Comparison of ENCODE assay signal across 9 mouse cellular contexts in the genomic region with DNA sequence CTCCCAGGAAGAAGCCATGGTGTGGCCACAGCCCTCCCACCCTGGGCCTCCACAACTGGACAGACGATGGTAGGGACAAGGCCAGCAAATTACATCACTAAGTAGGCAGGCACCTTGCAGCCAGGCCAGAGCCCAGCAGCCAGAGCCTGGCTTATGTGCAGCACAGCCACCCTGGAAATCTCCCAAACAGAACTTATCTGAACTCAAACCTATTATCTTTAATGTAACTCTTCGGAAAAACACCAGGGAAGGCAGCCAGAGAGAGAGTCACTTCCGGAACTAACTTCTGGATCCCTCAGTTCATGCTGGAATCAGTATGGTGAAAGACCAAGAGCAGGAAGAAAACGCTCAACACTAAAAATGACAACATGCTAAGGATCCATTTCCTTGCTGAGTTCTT. TPM values are rescaled to one million over a fixed set of nuclear protein-coding genes. Genes with fewer than 3 reads are reported as not detected.
A peak's percentile ranks its signal among the peaks of the same experiment; 100 is the strongest.
DNase-seq lines count a peak whose midpoint lies in the region; ATAC-seq and TF ChIP-seq lines count a peak whose summit lies in the region.
"Had no signal": no experiment of that assay in that cellular context is flagged by ENCODE, and none has a peak within 500 bp of the region (broad histone marks: within the 10 kb centered on the region; RNA-seq: fewer than 3 reads in every experiment).

No protein-coding gene starts in this region.

- no peak for TF ChIP-seq POLR2A in heart, adult 2 months (IDR thresholded peaks at IDR 0.05; ENCODE audit: insufficient read depth, low read depth, low read length)

- H3K9ac ChIP-seq in midbrain, embryonic 16.5 days (ENCODE audit: low read depth, low read length), result no peak overlapping the region
- no peak overlapping the region for H3K9ac ChIP-seq in heart, adult 2 months (ENCODE audit: low read depth, low read length)
- H3K9ac ChIP-seq in midbrain, postnatal 0 days (replicated peaks; ENCODE audit: low read length, poor library complexity, severe bottlenecking), result no peak overlapping the region

- H3K4me1 ChIP-seq in midbrain, embryonic 10.5 days, result peaks cover 53% of the 10 kb centered on the region
- H3K4me1 ChIP-seq in midbrain, embryonic 16.5 days (ENCODE audit: control insufficient read depth, insufficient read depth, low read length), result peaks cover 17% of the 10 kb centered on the region
- peaks cover 6% of the 10 kb centered on the region for H3K4me1 ChIP-seq in heart, adult 2 months (ENCODE audit: control insufficient read depth, insufficient read depth, low read length)
- no peaks in the 10 kb centered on the region for H3K4me1 ChIP-seq in midbrain, postnatal 0 days (ENCODE audit: insufficient read depth, low read length)

- WGBS in midbrain, embryonic 10.5 days, result 82% methylated on average over 4 of the region's 4 CpGs
- WGBS in midbrain, embryonic 16.5 days, result 82% methylated on average over 4 of the region's 4 CpGs
- 18% methylated on average over 4 of the region's 4 CpGs for WGBS in heart, adult 2 months
- 76% methylated on average over 4 of the region's 4 CpGs for WGBS in midbrain, postnatal 0 days

- no peak overlapping the region for H3K4me2 ChIP-seq in midbrain, embryonic 16.5 days (ENCODE audit: low read length)
- no peak overlapping the region for H3K4me2 ChIP-seq in midbrain, postnatal 0 days (ENCODE audit: low read depth, low read length, poor library complexity, severe bottlenecking)

- intact Hi-C loops in heart, adult 2 months (cut with DNase I), result no loop called here

- no peaks in the 10 kb centered on the region for H3K27me3 ChIP-seq in midbrain, embryonic 10.5 days (ENCODE audit: low read depth, poor library complexity, severe bottlenecking)
- H3K27me3 ChIP-seq in midbrain, embryonic 16.5 days (ENCODE audit: control insufficient read depth, insufficient read depth, low read depth, low read length), result no peaks in the 10 kb centered on the region
- H3K27me3 ChIP-seq in heart, adult 2 months (ENCODE audit: control insufficient read depth, insufficient read depth, low read length), result no peaks in the 10 kb centered on the region
- no peaks in the 10 kb centered on the region for H3K27me3 ChIP-seq in midbrain, postnatal 0 days (ENCODE audit: insufficient read depth, low read length)

- TF ChIP-seq CTCF in heart, adult 2 months (IDR thresholded peaks at IDR 0.05), result no peak
- TF ChIP-seq CTCF in midbrain, postnatal 0 days (IDR thresholded peaks at IDR 0.05), result no peak

- H3K9me3 ChIP-seq in midbrain, embryonic 10.5 days (replicated peaks), result no peaks in the 10 kb centered on the region
- H3K9me3 ChIP-seq in midbrain, embryonic 16.5 days (replicated peaks; ENCODE audit: control insufficient read depth, low read length, poor library complexity, severe bottlenecking), result no peaks in the 10 kb centered on the region
- no peaks in the 10 kb centered on the region for H3K9me3 ChIP-seq in midbrain, postnatal 0 days (ENCODE audit: low read length)

- no peaks in the 10 kb centered on the region for H3K79me2 ChIP-seq in heart, adult 2 months (replicated peaks; ENCODE audit: control insufficient read depth, insufficient read depth, low read length)

- TF ChIP-seq EP300 in heart, adult 2 months (IDR thresholded peaks at IDR 0.05; ENCODE audit: insufficient read depth, low read depth, low read length), result no peak

- no peak for DNase-seq in midbrain, embryonic 10.5 days (ENCODE audit: low spot score)
- peak; percentile 43 to 62 for DNase-seq in heart, adult 2 months
- DNase-seq in heart, postnatal 4 days, result peak; percentile 50
- DNase-seq in lung, postnatal 4 days, result peak; percentile 32 to 72
- no peak for DNase-seq in cerebellum, postnatal 10 days
- no peak for DNase-seq in cerebellum, adult 9-10 months
- DNase-seq in midbrain, postnatal 0 days (ENCODE audit: low spot score), result no peak

- 0 out of 2 replicates have a peak overlapping the region, but pooled peaks have one; percentile 15 for H3K27ac ChIP-seq in midbrain, embryonic 10.5 days (replicated peaks)
- no peak overlapping the region for H3K27ac ChIP-seq in midbrain, embryonic 16.5 days (ENCODE audit: low read length)
- peak overlapping the region; percentile 41 for H3K27ac ChIP-seq in heart, adult 2 months
- H3K27ac ChIP-seq in midbrain, postnatal 0 days (ENCODE audit: low read depth, low read length), result no peak overlapping the region

- ATAC-seq in midbrain, embryonic 16.5 days, result no peak
- no peak for ATAC-seq in midbrain, postnatal 0 days (ENCODE audit: low FRiP score)

- no peak overlapping the region for H3K4me3 ChIP-seq in midbrain, embryonic 10.5 days
- H3K4me3 ChIP-seq in midbrain, embryonic 16.5 days (ENCODE audit: low read depth, low read length), result no peak overlapping the region
- no peak overlapping the region for H3K4me3 ChIP-seq in heart, adult 2 months
- no peak overlapping the region for H3K4me3 ChIP-seq in midbrain, postnatal 0 days (ENCODE audit: low read depth, low read length)
- H3K4me3 ChIP-seq: myocyte had no signal

- peaks cover 36% of the 10 kb centered on the region for H3K36me3 ChIP-seq in midbrain, embryonic 10.5 days
- no peaks in the 10 kb centered on the region for H3K36me3 ChIP-seq in midbrain, embryonic 16.5 days (ENCODE audit: control insufficient read depth, insufficient read depth, low read length)
- H3K36me3 ChIP-seq in heart, adult 2 months (ENCODE audit: control insufficient read depth, insufficient read depth, low read length), result no peaks in the 10 kb centered on the region
- 0 out of 2 replicates have a peak, but pooled peaks cover 3% of the 10 kb centered on the region for H3K36me3 ChIP-seq in midbrain, postnatal 0 days (ENCODE audit: insufficient read depth, low read length)

RNA-seq across cellular contexts. Expression of gene Vav2, which starts 45.1 kb away (rescaled TPM):
- polyA plus RNA-seq in midbrain, embryonic 10.5 days (2016; fragmentation: Nextera tagmentation; extraction: Ambion mirVana), result 11.4 and 13.3 TPM in 2 replicates
- polyA plus RNA-seq in midbrain, embryonic 16.5 days (2015; fragmentation: Nextera tagmentation; extraction: Ambion mirVana), result 9.2 and 12.6 TPM in 2 replicates
- total RNA-seq in heart, adult 2 months (2021), result 10 to 100 TPM; 11.3 to 12.5 TPM
- polyA plus RNA-seq in heart, adult 2 months (2012; rRNA removed), result 11.9 and 16.9 TPM in 2 replicates
- 10 to 100 TPM; 13.3 to 14.8 TPM for total RNA-seq in heart, postnatal 4 days (2021)
- 33.6 and 34.8 TPM in 2 replicates for total RNA-seq in midbrain, postnatal 0 days (2014; rRNA removed)
- polyA plus RNA-seq in midbrain, postnatal 0 days (2015; fragmentation: Nextera tagmentation; extraction: Ambion mirVana), result 6.4 TPM in 2 replicates

Comparison
In these comparisons a context has a peak if more than half of its experiments do, and no peak if none do; other contexts are left out.
1. H3K27ac ChIP-seq: peak in midbrain, embryonic 10.5 days (single experiment) and heart, adult 2 months (single experiment); none in midbrain, embryonic 16.5 days (single experiment) and midbrain, postnatal 0 days (single experiment).
2. DNase-seq: peak in heart, adult 2 months (2 of 2), heart, postnatal 4 days (single experiment) and lung, postnatal 4 days (2 of 2); none in midbrain, embryonic 10.5 days (single experiment), cerebellum, postnatal 10 days (0 of 2), cerebellum, adult 9-10 months (single experiment) and midbrain, postnatal 0 days (single experiment).